Mouse (Mus musculus) heart, postnatal 0 days (tissue): ENCODE results near the gene Gm12166.

Source experiments
- CTCF ChIP-seq: IDR thresholded peaks from 2 replicates; pipeline ENCODE4 v1.5.1; 2016; ENCODE audit warnings: antibody characterized with exemption, control low read depth, low read depth
- EP300 ChIP-seq: IDR thresholded peaks from 2 replicates; pipeline ENCODE4 v1.6.1; 2016; ENCODE audit warnings: antibody characterized with exemption, low read depth

GRCm38 (mm10) chr11:46055896-46056769, 4.0 kb upstream of the Gm12166 start, which contains the start of gene Adam19:
- TF ChIP-seq EP300 (no peak), CTCF (no peak)
